Mouse (Mus musculus): ENCODE results near the gene Gm11559.
"Not testable (repeated sequence)": the region's sequence is repeated elsewhere in the genome, so short reads cannot be mapped to it uniquely, and the experiment has no call there.

Gene Gm11559

DNA sequence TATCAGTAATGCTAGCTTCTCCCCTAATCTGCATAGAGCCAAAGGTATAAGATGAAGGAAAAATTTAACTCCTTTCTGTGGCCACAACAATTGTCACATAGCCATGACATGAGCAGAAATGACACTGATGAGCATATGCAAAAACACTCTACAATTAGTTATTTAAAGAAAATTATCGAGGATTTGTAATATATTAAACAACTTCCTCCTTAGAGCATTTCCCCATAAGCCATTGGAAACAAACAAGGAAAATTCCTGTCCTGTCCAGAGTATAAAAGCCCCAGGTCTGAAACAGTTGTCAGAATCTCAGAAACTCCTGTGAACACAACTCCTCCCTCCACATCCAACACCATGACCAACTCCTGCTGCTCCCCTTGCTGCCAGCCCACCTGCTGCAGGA is at the start of gene Gm11559:
TSS of gene Gm11559 (plus strand) at position 301 of the 400 bp plus-strand sequence.
- not testable (repeated sequence) for DNase-seq (ENCODE audit: low spot score in 2 of 2)

DNA sequence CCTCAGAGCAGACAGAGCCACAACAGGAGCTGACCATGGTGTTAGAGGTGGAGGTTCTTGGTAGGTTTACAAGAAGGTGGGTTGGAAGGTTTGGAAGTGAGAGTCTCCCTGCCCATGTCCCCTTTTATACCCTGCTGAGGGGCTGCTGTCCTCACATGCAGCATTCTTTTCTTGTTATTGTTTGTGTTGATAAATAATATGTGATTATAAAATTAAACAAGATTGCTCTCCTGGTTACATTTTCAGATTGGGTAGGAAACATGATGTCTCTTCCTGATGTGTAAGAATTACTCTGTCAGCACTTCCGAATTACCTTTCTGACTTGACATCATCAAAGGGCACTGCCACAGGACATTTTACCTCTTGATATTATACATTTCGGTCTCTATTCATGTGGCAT is 48.7 kb upstream of the Gm11559 start, which contains the start of gene Gm11564:
TSS of gene Gm11564 (minus strand) at position 101 of the 400 bp plus-strand sequence.
- not testable (repeated sequence) for DNase-seq (ENCODE audit: low spot score in 2 of 2)

DNA sequence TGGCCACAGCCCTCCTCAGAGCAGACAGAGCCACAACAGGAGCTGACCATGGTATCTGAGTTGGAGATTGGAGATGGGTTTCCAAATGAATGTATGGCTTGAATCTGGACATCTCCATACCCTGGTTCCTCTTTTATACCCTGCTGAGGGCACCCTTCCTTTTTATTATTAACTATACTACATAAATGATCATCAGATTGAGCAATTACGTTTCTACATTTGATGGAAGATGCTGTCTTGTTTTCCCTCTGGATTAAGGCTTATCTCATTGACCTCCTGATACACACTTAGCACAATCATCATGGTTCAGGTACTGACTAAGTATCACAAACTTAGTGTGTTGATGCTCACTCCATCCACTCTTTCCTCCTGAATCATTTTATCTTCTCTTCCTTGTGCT is 26.3 kb upstream of the Gm11559 start, which contains the start of gene 2300003K06Rik:
TSS of gene 2300003K06Rik (minus strand) at position 101 of the 400 bp plus-strand sequence.
- no peak for DNase-seq (ENCODE audit: low spot score in 2 of 2)

DNA sequence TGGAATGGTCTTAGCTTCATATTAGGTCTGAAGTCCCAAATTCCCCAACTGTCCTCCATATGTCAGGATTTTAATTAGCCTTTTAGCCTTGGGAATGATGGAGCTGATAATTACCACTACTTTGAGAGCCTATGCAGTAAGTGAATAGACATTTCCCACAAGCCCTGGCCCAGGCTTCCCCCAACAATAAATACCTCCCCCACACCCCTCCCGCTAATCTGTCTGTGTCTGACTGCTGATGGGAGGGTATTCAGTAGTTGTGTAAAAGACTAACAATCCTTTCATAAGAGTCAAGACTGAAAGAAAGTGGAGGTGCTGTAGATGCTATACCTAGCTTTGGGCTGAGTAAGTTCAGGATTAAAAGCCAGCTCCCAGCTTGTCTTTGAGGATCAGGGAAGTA is 22.1 kb upstream of the Gm11559 start:
- no peak for DNase-seq (ENCODE audit: low spot score in 2 of 2)

DNA sequence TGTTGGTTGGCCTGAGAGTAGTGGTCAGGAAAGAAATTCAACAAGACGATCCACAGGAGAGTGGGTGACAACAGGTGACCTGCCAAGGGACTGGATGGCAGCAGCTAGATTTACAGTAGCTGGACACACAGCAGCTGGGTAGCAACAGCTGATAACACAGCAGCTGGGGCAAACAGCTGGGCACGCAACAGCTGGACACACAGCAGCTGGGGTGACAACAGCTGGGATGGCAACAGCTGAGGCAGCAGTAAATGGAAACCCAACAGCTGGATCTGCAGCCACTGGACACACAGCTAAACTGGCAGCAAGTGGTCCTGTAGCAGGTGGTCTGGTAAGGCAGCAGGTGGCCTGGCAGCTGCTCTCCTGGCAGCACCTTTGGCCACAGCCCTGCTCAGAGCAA is 17.5 kb upstream of the Gm11559 start:
- no peak for DNase-seq (ENCODE audit: low spot score in 2 of 2)

DNA sequence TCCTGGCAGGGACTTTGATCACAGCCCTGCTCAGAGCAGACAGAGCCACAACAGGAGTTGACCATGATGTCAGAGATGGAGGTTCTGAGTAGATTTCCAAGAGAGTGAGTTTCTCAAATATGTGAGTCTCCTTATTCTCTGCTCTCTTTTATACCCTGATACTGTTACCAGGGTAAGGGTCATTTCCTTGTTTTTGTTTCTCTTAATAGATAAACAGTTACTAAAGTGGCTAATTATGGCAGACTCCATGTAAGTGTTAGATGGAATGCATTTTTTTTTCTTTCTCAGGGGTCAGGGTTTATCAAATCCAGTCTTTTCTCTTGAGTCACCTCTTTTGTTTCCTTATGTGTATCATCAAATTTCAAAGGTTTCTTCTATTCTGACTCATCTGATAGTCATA is 12.8 kb upstream of the Gm11559 start, which contains the start of gene Krtap4-16:
TSS of gene Krtap4-16 (minus strand) at position 101 of the 400 bp plus-strand sequence.
- no peak for DNase-seq (ENCODE audit: low spot score in 2 of 2)

DNA sequence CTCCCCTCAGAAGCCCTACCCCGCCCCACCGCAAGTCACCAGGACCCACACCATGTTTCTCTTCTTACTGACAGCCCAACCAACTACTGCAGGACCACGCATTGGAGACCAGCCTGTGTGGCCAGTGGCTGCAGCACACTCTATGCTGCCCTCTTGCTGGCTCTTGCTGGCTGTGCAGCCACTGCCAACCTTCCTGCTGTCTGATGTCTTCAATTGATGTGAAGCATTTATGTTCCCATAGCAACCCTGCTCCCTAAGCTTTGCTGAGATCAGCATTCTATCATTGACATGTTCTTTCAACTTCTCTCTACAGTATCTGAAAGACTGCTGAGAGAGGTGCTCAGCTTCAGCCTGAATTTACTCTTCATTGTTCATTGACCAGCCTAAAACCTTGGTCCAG is 10.2 kb upstream of the Gm11559 start:
- no peak for DNase-seq (ENCODE audit: low spot score in 2 of 2)

DNA sequence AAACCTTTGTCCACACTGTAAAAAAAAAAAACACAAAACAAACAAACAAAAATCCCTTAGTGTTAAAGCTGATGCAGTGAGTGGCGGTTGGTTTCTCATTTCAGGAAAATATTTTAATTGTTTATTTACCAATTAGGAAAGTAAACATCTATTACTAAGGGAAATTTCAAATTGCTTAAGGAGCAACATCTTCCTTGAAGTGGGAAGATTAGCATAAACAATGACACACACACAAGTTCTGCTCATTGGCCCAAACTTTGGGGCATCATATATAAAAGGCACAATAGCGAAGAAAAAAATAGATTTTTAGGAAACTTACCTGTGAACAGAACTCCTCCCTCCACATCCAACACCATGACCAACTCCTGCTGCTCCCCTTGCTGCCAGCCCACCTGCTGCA is 6.7 kb upstream of the Gm11559 start, which contains the start of gene Gm11568:
TSS of gene Gm11568 (plus strand) at position 301 of the 400 bp plus-strand sequence.
- no peak for DNase-seq (ENCODE audit: low spot score in 2 of 2)

DNA sequence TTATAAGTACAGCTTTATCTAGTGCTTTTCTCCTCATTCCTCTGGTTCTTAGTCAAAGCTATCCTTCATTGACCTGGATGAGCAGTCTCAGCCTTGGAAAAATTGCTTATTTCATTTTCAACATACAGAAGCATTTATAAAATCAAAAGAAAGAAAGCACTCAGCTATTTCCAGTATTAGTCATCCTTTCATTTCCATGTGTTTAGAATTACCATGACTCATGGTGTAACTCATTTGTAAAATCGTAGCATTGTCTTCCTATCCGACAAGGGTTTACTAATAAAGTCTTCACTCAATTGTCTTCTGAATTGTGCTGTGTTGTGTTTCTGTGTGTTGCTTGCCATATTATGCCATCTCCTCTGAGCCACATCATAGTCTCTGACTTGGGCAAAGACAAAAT is 5.5 kb upstream of the Gm11559 start:
- DNase-seq (ENCODE audit: low spot score in 2 of 2): no peak

DNA sequence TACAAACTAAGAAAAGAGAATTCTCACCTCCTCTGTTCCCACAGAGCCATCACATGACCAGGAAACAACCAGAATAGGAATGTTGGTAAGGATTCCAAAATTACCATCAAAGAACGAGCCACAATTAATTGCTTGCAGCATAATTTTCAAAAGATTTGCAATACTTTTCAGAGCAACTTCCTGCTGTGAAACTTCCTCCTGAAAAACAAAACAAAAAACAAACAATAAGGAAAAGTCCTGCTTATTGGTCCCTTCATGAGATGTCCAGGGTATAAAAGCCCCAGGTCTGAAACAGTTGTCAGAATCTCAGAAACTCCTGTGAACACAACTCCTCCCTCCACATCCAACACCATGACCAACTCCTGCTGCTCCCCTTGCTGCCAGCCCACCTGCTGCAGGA is 8.8 kb downstream of the Gm11559 start, which contains the start of gene Krtap9-1:
TSS of gene Krtap9-1 (plus strand) at position 301 of the 400 bp plus-strand sequence.
- DNase-seq (ENCODE audit: low spot score in 2 of 2): not testable (repeated sequence)

DNA sequence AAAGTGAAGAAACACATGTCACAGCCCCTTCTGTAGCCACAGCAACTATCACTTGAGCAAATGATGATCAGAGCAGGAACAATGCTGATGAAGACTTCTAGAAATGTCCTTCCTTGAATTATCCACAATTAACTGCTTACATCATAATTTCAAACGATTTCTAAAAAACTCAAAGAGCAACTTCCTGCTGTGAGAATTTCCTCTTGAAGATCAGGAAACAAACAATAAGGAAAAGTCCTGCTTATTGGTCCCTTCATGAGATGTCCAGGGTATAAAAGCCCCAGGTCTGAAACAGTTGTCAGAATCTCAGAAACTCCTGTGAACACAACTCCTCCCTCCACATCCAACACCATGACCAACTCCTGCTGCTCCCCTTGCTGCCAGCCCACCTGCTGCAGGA is 14.6 kb downstream of the Gm11559 start, which contains the start of gene Gm11567:
TSS of gene Gm11567 (plus strand) at position 301 of the 400 bp plus-strand sequence.
- DNase-seq (ENCODE audit: low spot score in 2 of 2): not testable (repeated sequence)

DNA sequence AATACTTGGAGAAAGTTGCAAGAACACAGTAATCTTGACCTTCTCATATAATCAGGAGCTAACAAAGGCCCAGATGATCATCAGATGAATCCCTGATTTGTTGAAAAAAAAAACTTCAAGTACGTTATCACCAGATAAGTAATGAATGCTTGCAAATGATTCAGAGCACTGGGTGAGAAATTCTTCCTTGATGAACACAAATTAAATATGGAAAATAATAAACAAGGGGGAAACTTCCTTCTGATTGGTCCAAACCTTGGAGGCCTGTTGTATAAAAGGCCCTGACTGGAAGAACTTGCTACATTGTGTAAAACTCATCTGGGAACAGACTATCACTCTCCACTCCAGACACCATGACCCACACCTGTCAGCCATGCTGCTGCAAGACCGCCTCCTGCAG is 43.3 kb downstream of the Gm11559 start, which contains the start of gene Krtap31-1:
TSS of gene Krtap31-1 (plus strand) at position 301 of the 400 bp plus-strand sequence.
- no peak for DNase-seq (ENCODE audit: low spot score in 2 of 2)

DNA sequence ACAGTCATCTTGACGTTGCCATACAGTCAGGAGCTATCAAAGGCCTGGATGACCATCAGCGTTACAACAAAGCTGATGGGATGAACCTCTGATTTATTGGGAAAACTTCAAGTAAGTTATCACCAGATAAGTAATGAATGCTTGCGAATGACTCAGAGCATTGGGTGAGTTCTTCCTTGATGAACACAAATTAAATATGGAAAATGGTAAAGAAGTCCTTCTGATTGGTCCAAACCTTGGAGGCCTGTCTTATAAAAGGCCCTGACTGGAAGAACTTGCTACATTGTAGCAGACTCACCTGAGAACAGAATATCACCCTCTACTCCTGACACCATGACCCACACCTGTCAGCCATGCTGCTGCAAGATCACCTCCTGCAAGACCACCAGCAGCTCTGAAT is 50.2 kb downstream of the Gm11559 start, which contains the start of gene Gm11565:
TSS of gene Gm11565 (plus strand) at position 301 of the 400 bp plus-strand sequence.
- no peak for DNase-seq (ENCODE audit: low spot score in 2 of 2)

Measured in spleen, postnatal 4 days (tissue).